Mouse (Mus musculus) forelimb bud, embryonic 11.5 days (tissue): ENCODE measurements around the gene Gm49318.

Source experiments
- DNase-seq: peaks from one replicate; pipeline ENCODE4 v3.0.0-alpha.2; 2012; ENCODE audit warnings: low read depth, low spot score

Gene Gm49318

DNA sequence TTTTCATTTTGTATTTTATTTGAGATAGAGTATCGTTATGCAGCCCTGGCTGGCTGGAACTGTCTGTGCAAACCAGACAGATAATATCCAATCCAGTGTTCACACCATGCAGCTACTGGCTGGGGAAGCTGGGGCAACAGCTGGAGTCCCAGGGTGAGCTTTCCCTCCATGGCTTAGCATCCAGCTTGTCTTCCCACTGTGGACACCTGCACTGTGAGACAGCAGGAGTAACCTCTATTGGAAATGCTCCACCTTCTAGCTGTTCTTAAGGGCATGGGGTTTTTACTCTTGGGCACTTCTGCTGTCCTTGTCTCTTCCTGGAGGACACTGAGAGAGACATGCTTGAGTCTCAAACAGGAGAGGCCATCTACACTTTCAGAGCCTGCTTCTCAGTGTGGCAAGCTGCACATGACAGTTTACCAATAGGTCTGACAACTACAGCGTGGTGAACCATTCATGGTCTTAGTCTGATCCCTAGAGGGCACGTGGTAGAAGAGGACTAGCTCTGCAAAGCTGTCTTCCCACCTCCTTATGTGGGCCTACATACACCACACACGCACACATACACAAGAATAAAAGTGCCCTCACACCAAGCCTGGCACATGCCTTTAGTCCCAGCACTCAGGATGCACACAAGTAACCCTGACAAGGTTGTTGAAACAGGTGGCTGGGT lies 1.0 kb downstream of the Gm49318 start:
- DNase-seq, result no peak

DNA sequence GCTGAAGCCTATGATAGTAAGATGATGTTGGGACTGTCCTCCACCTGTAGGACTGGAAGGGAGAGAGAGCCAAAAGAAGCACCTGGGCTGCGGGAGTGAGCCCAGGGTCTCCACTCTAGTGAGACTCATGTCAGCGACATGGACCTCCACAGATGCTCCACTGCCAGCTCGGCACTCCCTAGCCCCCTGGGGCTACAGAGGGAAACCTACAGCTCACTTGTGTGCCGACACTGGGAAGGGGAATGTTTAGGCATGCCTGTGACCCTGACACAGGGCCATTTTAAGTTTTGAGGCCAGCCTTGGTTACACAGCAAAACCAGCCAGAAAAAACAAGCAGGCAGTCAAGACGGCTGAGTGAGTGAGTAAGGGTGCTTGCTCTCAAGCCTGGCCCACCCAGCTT lies 3.9 kb downstream of the Gm49318 start:
- DNase-seq, result no peak

DNA sequence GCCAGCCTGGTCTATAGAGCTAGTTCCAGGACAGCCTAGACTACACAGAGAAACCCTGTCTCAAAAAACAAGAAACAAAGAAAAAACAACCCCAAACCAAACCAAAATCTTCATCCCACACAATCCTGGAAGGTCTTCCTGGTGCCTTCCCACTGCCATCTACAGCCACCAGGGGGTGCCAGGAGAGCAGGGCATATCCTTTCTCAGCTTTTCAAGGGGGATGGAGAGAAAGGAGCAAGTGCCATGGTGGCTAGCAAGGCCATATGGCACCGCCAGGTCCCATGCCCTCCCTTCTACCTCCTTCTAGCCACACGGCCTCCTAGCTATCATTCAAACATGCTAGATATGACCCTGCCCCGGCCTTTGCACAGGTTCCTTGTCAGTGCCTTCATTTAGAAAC lies 4.6 kb downstream of the Gm49318 start:
- no peak for DNase-seq

DNA sequence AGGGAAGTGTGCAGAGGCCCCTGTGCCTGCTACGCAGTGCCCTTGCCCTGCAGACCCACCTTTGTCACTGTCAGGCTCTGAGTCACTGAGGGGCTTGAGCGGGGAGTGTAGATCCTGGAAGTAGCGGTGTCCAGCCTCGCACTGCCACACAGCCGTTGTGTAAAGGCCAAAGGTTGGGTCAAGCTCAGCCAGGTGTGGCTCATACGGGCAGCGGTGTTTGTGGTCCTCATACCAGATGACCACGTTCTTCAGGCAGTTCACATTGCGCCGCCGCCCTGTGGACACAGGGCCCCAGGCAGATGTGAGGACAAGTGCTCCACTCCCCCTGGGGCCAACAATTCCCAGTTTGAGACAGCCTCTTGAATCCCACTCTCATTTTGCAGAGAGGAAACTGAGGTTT lies 5.4 kb downstream of the Gm49318 start:
- DNase-seq, result no peak

DNA sequence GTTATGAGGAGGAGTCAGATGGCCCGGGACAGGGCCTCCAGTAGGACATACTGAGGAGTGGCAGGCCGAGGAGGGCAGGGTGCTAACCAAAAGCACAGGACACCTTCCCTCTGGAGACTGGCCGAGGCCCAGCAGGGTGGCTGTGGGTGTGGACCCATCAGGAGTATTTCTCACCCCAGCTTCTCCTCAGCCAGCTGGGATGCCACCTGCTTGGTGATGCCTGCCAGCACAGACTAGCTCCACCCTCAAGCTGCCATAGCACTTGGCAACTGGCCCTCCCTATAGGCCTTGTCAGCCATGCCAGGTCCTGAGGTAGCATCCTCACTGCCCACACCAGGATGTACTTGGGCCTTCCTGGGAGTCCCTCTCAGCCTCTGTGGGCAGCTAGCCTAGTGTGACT lies 6.7 kb downstream of the Gm49318 start:
- no peak for DNase-seq

DNA sequence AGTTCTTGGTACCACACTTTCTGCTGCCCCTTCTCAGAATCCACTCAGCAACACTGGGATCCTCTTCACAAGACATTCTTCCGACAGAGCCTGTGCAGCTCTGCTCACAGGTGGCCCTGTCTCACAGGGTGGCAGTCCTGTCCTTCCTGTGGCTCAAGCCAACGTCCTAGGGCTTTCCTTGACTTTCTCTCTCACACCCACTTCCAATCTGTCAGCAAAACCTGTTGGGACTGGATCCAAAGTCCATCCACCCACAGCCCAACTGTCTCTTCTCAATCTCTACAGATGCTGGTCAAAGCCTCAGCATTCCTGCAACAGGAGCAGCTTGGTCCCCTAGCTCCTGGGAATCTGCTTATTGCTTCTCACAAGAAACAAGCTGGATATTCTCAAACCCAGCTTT lies 9.7 kb downstream of the Gm49318 start:
- no peak for DNase-seq

DNA sequence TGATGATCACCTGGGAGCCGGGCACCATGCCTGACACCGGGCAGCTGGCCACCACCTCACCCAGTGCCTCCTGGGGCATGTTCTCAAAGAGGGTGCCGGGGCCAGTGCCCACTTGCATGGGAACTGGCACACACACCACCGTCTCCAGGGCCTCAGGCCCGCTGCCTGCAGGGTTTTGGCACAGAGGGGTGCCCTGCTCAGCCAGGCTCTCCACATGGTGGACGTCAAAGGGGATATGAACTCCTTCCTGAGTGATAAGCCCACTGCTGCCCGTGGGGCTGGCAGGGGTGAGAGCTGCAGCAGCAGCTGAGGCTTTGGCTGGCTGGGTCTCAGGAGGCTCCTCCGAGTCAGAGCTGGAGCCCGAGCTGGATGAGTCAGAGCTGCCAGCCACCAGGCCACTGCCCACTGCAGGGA lies 13.0 kb downstream of the Gm49318 start:
- no peak for DNase-seq

DNA sequence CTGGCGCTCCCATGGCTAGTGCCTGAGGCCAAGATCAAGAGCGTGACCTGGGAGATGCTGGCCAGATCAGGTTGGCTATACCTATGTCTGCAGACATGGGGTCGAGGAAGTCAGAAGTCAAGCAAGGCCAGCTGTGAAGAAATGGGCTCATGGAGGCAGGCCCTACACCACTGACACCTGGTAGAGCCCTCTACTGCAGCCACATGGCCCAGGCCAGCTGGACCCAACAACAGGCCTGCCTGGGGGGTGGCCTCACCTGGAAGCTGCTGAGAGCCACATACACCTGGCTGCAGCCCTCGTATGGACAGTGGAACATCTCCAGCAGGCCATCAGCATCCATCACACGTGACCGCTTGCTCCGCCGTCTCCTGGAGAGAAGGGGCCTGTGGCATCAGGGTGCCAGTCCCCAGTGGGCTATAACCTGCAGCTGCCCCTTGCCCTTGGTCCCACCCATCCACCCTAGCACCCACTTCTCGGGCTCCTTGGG lies 14.0 kb downstream of the Gm49318 start:
- no peak for DNase-seq

DNA sequence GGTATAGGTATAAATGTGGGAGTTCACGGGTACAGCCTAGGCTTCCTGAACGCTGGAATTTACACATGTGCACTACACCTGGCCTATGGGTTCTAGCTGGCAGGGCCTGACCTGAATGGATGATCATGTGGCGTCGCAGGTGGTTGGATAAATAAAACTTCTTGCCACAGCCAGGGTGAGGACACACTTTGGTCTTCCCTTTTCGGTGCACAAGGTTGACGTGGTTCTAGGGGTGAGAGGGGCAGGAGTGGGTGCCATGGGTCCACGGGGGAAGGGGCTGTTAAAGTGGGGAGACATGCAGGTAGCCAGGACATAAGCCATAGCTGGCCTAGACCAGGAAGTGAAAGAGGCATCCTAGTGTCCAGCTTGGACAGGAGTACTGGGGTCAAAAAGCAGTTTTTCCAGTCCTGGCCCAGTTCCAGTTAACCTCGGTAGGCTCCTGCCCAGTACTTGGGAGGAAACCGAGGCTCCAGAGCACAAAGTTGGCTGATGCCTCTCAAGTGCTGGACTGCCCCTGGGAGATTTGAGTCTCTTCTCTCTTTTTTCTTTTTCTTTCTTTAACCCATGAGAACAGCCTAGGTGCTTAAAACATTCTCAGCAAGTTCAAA lies 14.7 kb downstream of the Gm49318 start:
- DNase-seq, result no peak

DNA sequence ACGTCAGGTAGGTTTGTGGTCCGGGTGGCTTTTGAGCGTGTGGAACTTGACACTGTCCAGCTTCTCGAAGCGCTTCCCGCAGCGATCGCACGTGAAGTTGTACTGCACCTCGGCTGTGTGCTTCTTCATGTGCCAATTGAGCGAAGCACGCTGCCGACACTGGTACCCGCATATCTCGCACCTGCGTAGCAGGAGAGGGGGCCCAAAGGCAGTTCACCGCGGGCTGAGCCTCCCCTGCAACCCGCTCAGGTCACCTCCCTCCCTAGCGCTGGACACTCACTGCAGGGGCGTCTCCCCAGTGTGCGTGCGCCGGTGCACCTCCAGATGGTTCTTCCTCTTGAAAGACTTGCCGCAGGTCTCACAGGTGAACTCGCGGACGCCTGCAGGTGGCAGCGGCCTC lies 15.3 kb downstream of the Gm49318 start:
- DNase-seq, result no peak

DNA sequence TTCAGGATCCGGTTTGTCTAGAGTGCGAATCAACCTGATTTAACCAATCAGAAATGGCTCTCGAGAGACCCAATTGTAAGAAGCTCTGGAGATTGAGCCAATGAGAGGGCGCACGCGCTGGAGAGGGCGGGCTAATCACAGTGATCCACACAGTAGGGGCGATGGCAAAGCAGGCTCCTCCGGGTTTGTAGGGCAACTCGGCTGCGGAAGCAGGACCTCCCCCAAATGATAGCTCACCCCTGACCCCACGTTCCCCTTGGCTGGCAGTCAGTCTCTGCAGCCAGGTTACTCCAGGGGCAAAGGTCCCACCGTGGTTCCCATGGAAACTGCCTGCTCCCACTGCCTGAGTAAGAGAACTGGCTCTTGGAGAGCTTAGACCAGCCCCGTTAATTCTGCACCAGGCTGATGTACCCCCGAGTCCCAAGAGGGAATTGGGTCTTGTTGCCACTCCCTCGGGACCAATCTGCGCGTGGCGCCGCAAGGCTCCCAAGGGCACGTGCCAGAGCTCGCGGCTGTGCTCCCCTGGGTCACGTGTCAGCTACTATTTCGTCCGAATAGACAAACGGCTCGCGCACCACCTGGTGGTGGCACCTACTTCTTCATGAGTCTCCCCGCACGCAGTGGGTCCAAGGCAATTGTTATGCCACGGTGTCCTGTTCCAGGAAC lies 16.5 kb downstream of the Gm49318 start:
- peak; percentile 64 for DNase-seq

DNA sequence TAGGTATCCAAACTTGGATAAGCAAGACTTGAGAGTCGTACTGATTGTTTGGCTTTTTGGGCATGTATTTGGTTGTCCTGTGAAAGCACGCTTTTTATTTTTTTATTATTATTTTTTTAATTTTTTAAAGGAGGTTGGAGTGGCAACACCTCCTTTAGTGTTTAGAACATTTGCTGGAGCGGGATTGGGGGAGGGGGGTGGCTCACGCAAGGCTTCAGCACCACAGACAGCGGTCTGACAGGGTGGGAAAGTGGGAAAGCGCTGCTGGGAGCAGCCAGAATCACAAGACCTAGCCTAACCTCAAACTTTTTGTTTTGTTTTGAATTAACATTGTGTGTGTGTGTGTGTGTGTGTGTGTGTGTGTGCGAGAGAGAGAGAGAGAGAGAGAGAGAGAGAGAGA lies 17.4 kb downstream of the Gm49318 start:
- DNase-seq, result no peak

DNA sequence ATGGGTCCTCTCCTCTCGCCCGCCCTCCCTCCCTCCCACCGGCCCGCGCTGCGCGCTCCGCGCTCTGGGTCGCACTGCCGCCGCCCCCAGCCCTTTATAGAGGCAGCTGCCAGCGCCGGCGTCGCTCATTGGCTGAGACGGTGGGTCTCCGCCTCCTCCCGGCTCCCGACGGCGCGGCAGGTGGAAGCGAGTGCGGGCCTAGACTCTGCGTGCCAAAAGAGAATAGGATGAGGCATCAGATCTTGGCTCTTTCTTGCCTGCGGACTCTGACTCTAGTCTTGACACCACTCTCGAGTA lies 19.2 kb downstream of the Gm49318 start, which contains the start of gene Elavl3:
Gene Elavl3 (minus strand): TSS at position 66 of the 297 bp plus-strand sequence.
- no peak for DNase-seq

DNA sequence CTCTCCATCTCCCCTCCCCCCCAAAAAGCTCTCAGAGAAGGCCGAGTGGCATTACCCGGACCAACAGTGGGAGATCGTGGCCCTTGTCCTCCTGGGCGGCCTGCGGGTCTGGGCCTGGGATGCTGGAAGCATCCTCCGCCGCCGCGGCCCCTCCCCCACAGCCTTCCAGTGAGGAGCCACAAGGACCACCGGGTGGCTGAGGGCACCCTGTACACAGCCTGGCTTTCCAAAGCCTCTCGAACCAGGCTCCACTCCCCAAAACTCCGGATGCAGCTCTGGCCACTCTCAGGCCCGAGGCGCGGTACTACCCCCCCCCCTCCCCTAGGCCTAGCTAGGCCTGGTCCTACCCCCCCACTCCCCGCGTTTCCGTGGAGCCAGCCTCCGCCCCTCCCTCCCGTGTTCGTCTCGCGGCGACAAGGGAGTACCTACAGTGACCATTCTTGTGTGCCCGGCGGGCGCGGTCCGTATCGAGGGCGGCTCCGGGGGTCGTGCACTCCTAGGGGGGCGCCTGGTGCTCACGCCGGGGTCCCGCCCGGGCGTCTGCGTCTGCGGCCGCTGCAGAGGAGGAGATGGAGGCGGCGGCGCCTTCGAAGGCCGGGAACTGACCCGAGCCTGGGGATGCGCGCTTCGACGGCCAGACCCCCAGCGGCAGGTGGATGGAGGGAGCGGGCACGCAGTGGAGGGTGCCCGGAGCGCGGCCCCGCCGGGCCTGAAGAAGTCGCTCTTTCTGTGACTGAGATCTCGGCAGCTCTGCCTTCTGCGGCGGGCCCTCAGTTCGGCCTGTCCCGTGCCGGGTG lies 19.7 kb downstream of the Gm49318 start:
- DNase-seq, result no peak

DNA sequence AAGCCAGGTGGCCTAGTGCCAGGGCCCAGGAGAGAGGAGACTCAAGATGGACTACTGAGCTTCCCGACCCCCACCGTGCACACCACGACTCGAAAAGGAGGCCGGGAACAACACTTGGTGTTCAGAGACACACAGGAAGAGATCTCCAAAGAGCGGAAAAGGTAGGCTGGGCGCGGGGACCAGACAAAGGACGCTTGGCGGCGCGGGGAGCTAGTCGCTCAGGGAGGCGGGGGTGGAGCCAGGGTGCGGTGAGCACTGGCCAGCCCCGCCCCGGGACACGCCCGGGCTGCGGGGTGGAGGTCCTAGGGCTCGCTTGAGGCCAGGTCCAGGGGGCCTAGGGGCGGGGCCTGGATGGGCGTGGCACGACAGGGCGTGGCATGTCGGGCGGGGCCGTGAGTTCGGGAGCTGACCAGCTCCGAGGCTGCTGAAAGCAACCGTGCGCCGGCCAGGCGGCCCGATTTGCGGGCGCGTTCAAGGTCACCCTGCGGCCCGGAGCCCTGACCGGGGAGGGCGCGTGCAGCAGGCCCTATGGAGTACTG lies 20.6 kb downstream of the Gm49318 start:
- peak; percentile 52 for DNase-seq

DNA sequence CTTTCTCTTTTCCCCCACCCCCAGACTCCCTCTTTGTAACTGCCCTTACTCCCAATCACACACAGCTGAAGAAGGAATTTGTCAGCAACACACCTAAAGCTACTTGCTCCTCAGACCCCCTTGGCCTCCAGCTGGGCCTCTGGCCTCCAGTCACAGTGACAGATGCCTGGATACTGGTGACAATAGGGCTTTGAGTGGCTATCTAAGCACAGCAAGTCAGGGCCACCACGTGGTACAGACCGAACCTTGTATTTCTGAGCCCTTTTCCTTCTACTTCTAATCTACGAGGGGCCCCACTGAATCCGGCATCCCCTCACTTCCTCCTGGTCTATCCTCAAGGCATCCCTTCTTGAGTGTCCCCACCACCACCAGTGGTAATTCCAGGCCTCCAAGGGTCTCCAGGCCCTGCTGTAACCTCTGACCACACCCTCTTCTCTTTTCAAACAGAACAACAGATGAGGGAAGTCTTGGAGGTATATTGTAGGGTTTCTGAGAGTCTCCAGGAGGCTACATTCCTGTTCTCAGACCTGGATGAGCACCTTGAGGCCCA lies 21.3 kb downstream of the Gm49318 start:
- DNase-seq, result no peak

DNA sequence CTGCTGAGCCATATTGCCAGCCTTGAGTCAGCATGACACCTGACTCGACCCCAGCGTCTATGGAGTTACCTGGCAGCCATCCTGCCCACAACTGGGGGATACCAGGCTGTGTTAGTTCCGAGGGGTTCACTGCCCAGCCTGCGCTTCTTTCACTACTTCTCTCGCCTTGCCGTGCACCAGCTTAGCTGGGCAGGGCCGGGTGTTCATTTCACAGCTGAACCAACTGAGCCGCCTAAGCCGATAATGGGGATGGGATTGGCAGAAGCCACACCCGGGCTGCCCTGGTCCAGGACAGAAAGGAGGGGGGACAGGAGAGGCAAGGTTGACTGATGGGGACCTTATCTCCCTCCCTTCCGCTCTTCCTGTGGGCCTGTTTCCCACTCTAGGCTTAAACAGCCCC lies 21.7 kb downstream of the Gm49318 start:
- no peak for DNase-seq

DNA sequence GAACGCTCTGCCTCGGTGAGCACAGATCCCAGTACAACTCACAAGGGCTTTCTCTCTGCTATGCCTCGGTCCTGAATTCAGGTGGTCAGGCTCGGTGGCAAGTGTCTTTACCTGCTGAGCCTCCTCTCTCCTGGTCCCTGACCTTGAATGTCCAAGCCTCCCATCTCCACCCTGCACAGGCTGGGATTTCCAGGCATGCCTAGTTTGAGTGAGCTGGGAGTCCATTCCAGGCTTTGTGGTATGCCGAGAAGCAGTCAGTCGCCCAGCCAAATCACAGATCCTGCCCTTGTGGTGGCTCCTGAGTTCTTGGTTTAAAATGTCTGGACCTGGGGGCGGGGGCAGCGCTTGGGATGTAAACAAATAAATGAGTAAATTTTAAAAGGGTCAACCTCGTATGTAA lies 23.7 kb downstream of the Gm49318 start:
- DNase-seq, result no peak

DNA sequence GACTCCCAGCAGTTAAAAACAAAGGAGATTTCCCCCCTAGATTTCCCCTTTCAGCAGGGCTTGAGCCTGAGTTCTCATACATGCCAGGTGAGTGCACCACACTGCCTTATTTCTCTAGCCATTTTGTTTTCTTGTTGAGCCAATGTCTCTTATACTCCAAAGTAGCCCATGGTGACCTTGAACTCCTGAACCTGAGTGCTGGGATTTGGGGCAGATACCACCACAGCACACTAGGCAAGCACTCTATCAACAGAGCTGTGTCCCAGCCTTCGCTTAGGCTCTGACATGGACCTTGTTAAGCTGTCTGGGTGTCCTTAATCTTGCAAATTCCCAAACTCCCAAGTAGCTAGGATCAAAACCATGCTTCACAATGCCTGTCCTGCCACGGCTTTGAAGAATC lies 29.2 kb downstream of the Gm49318 start:
- no peak for DNase-seq

DNA sequence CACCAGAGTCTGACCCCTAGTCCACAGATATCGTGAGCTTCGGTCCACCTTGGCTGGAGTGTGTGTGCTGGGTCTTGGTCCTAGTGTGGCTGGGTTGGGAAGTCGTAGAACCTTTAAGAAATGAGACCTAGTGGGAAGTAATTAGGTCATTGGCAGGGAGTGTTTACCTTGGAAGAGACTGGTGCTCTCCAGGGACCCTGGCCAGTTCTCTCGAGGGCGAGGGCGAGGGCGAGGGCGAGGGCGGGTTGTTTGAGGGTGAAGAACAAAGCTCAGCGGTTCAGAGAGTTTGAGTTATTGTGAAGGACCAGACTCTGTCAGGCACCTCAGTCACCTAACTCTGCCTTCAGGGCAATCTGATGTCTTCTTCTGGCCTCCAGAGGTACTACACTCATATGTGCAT lies 33.2 kb downstream of the Gm49318 start:
- no peak for DNase-seq

DNA sequence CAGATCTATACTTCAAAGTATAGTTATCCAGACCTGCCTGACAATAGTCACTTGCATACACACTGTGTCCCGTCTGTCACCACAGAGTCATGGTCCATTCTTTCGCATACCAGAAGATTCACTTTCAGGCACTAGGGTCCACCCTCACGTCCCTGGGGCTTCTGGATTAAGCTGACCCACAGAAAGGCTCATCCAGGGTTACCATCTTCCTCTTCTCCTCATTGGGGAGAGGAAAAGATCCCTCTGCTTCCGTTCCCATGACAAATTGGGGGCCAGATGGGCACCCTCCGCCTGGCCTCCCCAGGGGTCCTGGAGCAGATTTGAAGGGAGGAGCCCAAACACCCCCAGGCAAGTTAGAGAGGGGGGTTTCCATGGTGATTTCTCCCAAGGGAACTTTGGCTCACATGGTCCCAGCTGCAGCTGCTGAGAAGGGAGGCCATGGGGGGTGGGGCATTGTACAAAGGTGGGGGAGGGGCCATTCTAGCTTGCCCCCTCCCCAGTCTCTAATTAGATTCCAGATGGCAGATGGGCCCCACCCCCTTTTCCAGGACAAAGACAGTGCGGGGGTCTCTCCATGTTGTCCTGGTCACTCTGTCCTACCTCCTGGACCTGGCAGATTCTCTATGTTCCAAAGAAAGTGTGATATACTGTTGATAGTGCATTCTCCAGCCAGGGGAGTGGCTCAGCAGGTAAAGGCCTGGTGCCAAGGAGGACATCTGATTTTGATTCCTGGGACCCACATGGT lies 35.6 kb downstream of the Gm49318 start:
- no peak for DNase-seq
